Mouse (Mus musculus): ENCODE results near the gene Rtn4r.
A peak's percentile ranks its signal among the peaks of the same experiment; 100 is the strongest.

Rtn4r gene

DNA sequence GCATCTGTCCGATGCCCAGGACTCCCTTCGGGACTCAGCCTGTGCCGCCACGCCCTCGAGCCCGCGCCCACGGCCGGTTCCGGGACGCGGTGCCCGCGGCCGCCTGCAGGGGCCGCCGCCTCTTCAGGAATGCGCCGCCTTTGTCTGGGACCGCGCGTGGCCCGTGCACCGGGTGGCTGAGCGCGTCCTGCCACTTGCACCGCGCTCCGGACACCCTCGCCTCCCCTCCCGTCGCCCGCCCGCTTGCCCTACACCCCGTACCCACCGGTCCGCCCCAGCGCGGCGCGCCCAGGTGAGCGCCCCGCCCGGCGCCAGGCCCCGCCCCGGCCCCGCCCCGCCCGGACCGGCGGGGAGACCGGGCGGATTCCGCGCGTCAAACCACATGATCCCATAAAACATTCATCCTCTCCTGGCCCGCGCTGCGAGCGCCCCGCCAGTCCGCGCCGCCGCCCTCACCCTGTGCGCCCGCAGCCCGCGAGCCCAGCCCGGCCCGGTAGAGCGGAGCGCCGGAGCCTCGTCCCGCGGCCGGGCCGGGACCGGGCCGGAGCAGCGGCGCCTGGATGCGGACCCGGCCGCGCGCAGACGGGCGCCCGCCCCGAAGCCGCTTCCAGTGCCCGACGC, at the start of gene Rtn4r:
Gene Rtn4r, plus strand, starts transcription at position 402 of the 621 bp plus-strand sequence.
- peak; percentile 43 to 46 for DNase-seq

DNA sequence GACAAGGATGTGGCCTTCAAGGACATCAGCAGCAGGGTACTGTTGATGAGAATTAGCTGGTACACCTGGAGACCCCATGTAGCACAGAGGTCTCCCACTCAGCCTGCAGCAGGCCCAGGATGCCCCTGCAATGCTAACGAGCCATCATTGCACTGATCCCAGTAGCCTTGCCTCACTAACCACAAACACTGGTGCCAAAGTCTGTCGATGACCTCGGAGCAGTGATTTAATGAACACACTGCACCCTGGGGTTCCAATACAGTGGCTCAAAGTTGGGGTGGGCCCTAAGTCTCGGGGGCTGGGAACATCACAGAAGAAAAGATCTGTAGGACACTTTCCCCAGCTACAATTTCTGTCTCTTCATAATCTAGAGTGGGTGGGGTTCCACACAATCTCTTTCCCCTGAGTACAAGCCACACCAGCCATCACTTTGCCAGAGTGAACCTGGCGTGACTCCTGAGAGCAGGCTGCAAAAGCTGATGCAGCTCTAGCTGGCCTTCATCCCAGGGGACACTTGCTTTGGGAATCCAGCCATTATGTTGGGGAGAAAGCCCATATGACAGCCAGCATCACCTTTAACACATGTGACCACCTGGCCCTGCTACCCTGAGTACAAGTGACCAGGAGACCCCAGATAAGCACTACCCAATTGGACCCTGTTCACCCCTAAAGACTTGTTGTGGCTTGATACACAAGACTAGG, 49.0 kb upstream of the Rtn4r start:
- DNase-seq = no peak

DNA sequence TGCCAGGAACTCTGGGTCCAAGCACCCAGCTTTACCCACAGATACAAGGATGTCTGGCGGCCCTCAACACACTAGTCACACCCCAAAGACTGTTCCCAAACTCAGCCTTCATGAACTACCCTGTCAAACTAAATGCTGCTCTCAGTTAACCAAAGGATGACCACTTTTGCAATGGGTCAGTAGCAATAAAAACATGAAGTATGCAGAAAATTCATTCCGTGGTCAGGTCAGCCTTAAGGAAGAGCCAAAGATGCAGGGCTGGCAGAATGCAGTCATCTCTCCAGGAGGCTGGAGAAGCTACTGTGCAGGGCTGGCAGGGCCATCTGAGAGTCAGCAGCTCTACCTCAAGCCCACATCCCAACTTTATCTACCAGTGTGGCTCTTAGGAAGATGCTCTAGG, 48.1 kb upstream of the Rtn4r start:
- DNase-seq = no peak

DNA sequence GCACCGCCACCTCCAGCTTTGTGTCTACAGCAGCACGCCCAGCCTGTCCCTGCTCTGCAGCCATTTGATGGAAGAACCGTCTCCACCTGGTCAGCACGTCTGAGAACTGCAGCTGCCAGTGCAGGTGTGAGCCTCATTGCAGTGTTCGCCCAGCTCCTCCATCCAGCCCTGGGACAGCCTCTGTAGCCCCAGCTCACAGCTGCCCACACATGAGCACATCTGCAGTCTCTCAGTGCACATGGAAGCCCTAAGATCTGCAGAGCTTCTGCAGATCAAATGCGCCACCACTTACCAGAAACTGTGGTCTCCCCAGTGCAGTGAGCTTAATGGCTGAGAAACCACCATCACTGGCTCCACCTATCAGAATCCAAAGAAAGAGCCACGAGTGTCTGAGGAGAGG, 47.3 kb upstream of the Rtn4r start:
- no peak for DNase-seq

DNA sequence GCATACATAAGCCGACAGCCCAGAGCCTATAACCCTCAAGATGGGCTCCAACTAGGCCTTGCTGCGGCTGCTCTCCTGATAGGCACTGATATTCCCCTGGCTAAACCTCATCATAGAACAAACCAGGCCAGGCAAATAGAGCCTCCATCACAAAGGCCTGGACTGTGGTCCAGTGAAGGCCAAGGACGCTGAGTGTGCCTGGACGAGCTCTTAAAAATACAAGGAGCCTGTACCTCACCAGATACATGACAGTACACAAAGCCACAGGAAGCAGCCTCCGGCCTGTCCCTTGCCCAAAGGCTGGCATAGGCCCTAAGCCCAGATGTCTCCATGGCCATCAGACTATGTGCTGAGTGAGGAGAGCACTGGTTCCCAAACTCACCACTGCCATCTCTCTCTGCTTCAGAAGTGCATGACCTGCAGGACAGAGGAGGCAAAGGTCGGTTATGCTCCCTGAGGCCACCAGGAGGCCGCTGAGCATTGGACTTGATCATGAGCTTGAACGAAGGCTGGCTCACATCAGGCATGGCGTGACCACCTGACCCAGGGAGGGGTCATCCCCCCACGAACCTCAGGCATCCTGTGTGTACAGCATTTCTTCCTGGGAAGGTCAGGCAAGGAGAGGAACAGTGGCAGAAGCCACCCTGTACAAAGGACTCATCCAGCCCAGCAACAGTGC, 46.2 kb upstream of the Rtn4r start:
- no peak for DNase-seq

DNA sequence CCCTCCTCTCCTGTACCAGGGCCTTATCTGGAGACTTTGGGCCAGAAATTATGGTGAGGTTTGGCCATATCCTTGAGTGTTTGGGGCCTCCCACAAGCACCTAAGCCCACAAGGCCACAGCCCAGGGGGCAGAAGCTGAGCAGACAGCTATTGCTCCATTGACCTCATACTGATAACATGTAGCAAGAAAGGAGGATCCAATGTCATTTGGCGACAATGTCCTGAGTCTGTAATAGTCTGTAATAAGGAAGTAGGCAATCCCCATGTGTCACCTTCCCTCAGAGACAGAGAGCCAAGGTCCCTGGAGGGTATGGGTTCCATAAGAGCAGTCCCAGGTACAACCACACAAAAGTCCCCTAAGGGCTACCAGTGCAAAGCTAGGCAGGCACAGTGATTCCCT, 45.2 kb upstream of the Rtn4r start:
- no peak for DNase-seq

DNA sequence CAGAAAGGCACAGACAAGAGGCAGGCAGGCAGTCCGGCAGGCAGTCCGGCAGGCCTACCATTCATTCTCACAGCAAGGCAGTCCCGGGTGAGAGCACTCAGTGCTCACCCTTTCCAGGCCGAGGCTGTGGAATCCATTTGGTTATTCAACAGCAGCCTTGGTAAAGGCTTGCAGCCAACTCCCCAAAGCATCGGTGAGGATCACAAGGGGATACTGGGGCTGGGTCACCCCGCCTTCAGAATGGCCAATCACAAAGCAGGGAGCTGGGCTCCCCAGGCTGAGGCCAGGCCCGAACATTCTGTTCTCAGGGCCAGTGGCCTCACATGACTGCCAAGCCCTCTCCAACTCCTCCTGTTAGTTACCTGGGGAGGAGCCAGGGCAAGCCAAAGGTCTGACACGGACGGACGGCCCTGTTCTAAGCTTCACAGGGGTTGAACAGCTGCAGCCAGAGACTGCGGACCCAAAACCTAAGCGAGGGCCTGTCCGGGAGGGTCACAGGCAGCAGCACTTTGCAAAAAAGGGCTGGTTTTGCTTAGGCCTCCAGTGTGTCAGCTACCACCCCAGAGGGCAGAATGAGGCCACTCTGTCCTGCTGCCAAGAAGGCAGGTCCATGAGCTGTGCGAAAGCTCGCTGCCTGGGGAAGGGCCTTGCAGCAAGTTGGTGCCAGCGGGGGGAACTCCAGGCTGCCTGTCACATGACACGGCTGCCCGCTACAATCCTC, 44.1 kb upstream of the Rtn4r start:
- DNase-seq = peak; percentile 66 to 78

DNA sequence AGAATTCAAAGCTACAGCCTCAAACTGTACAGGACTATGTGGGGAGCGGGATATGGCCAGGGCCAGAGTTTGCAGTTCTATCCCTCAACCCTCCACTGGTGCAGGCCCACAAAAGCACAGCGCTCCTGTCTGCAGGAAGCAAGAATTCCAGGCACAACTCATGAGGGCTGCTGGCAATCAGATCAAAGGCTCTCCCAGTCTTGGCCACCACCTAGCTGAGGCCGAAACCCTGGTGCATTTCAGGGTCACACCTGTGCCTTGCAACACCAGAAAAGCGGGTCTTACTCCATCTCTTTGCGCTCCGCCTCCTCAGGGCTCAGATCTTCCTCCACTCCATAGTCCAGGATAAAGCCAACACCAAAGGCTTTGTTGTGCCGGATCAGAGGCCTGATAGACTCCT, 43.2 kb upstream of the Rtn4r start:
- DNase-seq = peak; percentile 28 to 50

DNA sequence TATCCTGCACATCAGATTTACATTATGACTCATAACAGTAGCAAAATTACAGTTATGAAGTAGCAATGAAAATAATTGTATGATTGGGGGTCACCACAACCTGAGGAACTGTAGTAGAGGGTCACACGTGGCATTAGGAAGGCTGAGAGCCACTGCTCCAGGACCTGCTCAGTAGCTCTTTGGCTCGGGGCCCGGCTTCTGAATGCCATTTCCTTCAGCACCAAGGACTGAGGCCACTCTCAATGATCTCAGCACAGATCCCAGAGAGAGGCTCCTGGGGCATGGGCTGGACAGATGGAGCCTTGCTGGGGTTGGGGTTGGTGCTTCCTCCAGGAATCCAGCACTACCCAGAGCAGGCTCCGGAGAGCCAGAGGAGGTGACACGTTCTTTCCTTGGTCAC, 40.3 kb upstream of the Rtn4r start:
- DNase-seq = peak in 1 of 2 experiments; percentile 28

DNA sequence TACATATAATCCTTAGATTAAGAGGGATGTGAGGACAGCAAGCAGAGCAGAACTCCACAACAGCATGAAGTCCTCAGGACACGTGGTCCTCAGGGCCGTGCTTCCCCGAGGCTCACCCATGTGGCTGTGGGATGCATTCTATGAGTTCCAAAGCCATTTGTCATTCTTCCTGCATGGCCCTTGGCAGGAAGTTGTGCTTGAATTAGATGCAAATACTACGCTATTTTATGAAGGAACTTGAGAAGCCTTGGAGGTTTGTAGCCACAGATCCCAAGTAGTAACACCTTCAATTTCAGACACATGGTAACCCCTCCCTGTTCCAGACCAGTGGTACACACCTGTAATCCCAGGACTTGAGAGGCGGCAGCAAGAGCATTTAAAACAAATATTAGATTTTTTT, 31.1 kb upstream of the Rtn4r start:
- DNase-seq = peak in 1 of 2 experiments; percentile 24

DNA sequence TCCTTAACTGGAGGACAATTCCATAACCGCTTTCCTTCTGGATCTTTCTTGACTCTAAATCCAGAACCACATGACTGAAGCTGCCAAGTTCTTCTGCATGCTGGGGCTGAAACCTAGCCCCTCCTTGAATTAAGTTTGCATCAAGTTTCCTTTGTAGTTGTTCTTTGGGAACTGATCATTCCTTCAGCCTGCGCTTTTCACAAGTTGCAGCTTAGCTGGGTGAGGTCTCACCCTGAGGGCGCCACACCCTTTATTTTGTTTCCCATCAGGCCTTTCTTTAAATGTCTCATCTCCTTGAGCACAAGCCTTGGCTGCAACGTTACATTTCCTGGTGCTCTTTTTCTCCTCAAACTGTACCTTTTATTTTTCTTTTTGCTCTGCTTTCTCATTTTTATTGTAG, 24.6 kb upstream of the Rtn4r start:
- DNase-seq = no peak

DNA sequence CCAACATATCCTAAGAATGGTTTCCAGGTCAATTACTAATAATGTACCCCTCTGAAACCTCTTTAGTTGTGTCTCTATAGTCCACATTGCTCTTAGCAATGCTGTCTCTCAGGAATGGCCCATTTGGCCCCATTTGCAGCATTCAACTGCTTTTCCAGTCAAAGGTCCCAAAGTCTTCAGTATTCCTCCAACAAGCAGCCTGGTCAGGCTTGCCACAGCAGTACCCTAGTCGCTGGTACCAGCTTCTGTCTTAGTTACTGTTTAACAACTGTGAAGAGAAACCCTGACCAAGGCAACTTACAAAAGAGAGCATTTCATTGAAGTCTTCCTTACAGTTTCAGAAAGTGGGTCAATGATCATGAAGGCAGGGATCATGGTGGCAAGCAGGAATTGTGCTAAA, 24.1 kb upstream of the Rtn4r start:
- DNase-seq = no peak

DNA sequence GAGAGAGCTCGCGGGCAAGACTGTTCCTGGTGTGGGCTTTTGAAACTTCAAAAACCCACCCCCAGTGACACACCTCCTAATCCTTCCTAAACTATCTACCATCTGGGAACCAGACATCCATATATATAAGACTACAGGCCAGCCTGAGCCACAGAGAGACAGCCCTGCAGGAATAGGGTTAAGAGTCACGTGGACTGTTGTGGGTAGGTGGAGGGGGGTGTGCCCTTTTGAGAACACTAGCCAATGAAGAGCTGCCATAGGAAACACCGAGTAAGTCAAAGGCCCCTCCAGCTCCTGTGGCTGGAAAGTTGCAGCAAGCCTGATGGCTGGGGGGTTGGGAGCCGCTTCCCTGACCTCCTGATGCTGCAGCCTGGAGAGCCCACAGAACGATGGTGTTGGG, 23.6 kb upstream of the Rtn4r start:
- no peak for DNase-seq

DNA sequence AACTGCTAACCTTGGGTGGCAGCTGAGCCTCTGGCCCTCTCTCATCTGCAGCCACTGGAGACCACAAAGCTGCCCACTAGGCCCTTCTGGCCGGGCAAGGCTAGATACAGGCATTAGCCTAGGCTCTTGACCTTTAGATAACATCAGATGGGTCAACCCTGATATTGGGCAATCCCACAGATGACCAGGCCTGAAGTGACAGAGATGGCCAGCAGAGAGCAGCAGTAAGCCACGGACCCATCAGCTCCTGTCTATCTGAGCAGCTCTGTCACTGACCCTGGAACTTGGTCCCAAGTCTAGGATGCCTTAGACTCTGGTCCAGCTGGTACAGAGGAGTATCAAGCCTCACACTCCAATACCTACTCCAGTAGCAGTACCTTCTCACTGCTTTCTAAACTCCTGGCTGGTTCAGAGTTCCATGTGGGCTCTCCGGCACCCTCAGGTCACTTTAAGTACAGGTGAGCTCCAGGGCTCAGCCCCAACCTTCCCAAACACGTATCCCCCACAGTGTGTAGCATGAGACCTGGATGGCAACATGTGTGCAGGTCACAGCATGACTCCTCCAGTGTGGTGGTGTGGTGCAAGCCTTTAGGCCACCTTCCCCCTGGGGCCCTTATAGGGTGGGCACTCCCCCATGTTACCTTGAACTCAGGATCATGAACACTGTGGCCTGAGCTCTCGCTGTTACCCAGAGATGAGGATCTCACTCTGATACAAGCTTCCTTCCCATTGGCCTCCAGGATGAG, 19.0 kb upstream of the Rtn4r start:
- DNase-seq = peak; percentile 75 to 82

DNA sequence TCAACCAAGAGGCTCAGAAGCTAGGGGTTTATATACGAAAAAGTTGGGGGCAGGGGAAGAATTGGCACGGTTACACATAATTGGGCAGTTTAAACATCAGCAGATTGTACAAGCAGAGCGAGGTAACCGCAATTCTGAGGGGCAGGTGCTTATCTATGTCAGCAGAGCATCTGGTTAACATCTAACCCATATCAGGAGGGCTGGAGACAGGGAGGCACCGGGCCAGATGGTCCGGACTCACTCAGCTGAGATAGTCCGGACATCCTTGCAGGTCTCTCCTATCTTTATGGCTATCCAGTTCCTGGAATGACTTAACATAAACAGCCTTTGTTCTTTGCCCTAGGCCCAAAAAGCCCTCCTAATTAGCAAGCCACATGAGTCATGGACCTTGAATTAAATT, 16.4 kb upstream of the Rtn4r start:
- no peak for DNase-seq

DNA sequence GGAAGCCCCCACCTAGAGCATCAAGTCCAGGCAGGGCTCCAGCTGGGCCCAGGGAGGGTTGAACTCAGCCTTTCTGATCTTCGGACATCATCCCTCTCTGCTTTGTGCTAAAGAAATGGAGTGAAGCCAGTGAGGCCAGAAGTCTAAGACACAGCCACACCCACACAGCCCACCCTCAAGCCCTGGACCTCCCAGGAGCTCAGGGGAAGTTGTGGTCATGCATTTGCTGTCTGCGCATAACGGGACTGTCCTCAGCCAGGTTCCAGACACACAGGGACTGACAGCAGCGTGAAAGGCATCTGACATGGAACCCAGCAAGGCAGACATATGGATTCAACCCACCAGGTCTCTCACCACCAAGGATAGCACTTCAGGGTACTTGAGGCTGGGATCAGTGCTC, 11.0 kb upstream of the Rtn4r start:
- no peak for DNase-seq

DNA sequence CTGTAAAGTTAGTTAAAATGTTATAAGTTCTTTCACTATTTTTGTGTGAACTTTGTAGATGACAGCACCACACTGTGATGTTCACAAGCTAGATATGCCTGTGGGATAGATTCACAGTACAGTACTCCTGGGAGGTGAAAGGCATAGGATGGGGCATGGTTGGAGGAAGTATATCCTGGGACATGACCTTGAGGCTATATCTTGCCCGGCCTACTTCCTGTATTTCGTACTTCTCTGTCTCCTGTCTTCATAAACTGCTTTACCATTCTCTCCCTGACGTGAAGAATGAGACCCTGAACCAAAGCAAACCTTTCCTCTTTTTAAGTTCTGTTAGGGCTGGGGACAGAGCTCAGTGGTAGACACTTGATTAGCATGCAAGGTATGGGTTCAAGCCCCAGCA, 9.2 kb upstream of the Rtn4r start:
- DNase-seq = no peak

DNA sequence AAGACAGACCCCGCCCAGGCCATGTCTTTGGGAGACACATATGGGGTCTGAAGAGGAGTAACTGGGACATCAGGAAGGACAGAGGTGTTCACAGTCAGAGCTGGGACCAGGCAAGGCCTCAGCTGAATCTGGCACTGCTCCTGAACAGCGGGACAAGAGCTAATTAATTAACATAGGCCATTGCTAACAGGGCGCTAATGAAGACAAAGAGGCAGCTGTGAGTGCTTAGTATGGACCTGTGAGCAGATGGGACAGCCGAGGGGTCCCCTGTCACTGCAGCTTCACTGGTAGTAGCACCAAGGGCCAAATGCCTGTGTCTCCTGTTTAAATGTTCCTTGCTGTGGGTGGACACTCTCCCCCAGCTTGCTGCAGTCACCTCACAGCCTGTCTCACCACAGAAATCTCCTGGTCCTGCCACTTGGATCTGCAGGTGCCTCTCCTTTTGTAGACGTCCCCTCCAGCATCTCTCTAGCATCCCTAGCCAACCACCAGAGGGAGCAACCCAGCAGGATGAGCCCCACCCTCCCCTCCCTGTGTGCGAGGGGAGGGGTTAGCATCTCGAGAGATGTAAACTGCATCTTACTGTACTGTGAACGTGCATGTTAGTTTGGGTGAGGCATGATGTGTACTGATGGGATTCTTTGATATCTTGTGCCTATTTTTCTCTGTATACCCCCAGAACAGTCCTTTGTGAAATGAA, 8.3 kb upstream of the Rtn4r start:
- DNase-seq = peak in 1 of 2 experiments; percentile 23

DNA sequence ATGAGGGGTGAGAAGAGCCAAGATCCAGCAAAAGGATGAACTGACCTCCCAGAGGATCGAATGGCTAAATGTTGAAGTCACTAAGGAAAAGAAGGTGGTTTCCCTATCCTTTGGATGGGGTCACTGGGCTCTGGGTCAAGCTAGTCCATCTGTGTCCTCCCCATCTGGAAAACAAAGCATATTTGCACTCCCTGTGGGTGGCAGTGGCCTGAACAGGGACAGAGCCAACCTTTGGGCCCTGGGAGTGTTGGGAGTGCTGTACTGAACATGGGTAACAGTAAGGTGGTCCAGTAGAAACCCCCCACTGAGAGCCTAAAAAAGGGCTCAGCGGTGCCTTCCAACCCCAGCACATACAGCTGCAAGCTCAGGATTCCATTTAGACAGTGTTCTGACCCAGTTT, 4.7 kb upstream of the Rtn4r start:
- no peak for DNase-seq

DNA sequence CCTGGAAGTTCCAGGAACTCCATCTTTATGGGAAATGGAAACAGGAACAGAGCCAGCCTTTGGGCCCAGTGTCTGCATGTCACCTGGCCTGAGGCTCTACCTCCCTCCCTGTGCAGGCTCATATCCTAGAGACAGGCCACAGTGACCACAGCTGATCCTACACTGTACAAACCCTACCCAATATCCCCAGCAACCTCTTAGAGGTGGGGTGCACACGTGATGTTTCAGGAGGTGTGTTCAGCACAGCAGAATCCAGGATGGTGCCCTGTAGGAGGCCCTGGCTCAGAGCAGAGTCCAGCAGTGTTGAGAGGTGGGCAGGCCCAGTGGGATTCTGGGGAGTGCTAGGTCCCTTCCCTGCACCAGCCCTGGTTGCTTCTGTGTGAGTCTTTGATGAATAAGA, 4.0 kb upstream of the Rtn4r start:
- no peak for DNase-seq

DNA sequence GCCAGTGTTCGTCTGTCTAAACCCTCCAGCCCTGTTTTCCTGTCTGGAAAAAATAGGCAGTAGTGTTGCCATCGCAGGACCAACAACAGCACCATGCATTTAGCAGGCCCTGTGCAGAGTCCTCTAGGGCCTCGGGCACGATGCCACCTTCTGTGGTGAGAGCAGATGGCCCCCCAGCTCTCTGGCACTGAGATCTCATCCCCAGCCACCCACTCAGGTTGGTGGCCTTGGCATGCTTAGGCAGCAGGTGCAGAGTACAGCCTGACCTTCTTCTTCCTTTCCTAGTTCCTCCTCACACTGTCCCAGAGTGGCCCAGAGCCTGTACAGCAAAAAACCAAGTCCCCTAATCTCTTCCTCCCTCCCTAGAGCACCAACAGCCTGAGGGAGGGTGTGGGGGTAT, 3.4 kb upstream of the Rtn4r start:
- DNase-seq = no peak

DNA sequence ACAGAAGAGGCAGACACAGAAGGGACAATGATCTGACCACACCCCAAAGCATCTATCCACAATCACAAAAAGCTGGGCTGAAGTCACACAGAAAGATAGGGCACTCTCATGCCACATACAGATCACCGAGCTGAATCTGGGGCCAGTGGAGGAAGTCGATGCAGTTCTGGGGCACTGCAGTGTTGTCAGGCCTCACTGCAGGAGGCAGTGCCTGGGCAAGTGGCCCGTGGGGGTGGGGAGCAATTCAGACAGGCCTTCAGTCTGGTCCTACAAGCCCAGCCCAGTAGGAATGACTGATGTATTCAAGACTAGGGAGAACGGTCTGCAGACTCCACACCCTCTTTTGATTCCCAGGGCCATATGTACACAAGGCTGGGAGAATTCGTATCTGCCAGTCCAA, 2.8 kb upstream of the Rtn4r start:
- no peak for DNase-seq

Measured in lung, adult 18-20 months (tissue).